Mouse (Mus musculus): Measurements from ENCODE around the gene Dnajc11. TPM values are rescaled to one million over a fixed set of nuclear protein-coding genes. Genes with fewer than 3 reads are reported as not detected.

Gene Dnajc11
- polyA plus RNA-seq, 1 experiment: 61.5 TPM

- Histone ChIP-seq H3K27me3 (ENCODE audit: control insufficient read depth, insufficient read depth, insufficient read length) (no peaks in the 10 kb centered on the region), H3ac (ENCODE audit: control insufficient read depth, insufficient read length, low read depth) (no peak overlapping the region), H3K79me2 (ENCODE audit: control insufficient read depth, insufficient read depth) (no peaks in the 10 kb centered on the region), H3K4me3 (ENCODE audit: insufficient read depth, poor library complexity, severe bottlenecking) (no peak overlapping the region), H3K36me3 (ENCODE audit: control insufficient read depth, insufficient read depth) (peaks cover 80% of the 10 kb centered on the region), H3K79me3 (ENCODE audit: low read depth) (no peaks in the 10 kb centered on the region)
- TF ChIP-seq MAX (IDR thresholded peaks at IDR 0.05) (no peak), CTCF (IDR thresholded peaks at IDR 0.05; ENCODE audit: control insufficient read depth, insufficient read depth, insufficient read length) (no peak), MYOD1 (IDR thresholded peaks at IDR 0.05; ENCODE audit: control insufficient read depth, insufficient read length, low read depth) (no peak), CEBPB (IDR thresholded peaks at IDR 0.05; ENCODE audit: low read depth) (no peak), FOSL1 (IDR thresholded peaks at IDR 0.05; ENCODE audit: insufficient read depth, low read length, poor library complexity, severe bottlenecking) (no peak), USF1 (IDR thresholded peaks at IDR 0.05; ENCODE audit: low read depth) (no peak), MYOG (IDR thresholded peaks at IDR 0.05; ENCODE audit: control insufficient read depth, extremely low read depth, insufficient read length) (no peak)
Measured at GRCm38 (mm10) chr4:151955791-151956190, 22.3 kb downstream of the Dnajc11 start.

GRCm38 (mm10) chr4:151957584-151958315 lies 24.3 kb downstream of the Dnajc11 start:
- peaks cover 80% of the 10 kb centered on the region for H3K36me3 ChIP-seq (ENCODE audit: control insufficient read depth, insufficient read depth)
- TF ChIP-seq CEBPB (IDR thresholded peaks at IDR 0.05; ENCODE audit: low read depth) (no peak), MYOG (IDR thresholded peaks at IDR 0.05; ENCODE audit: control insufficient read depth, extremely low read depth, insufficient read length) (no peak), MAX (IDR thresholded peaks at IDR 0.05) (no peak), MYOD1 (IDR thresholded peaks at IDR 0.05; ENCODE audit: control insufficient read depth, insufficient read length, low read depth) (no peak), CTCF (IDR thresholded peaks at IDR 0.05; ENCODE audit: control insufficient read depth, insufficient read depth, insufficient read length) (no peak), USF1 (IDR thresholded peaks at IDR 0.05; ENCODE audit: low read depth) (no peak), FOSL1 (IDR thresholded peaks at IDR 0.05; ENCODE audit: insufficient read depth, low read length, poor library complexity, severe bottlenecking) (no peak)

GRCm38 (mm10) chr4:151959849-151960512 lies 26.5 kb downstream of the Dnajc11 start:
- no peak for TF ChIP-seq MAX (IDR thresholded peaks at IDR 0.05)
- no peak for TF ChIP-seq CTCF (IDR thresholded peaks at IDR 0.05; ENCODE audit: control insufficient read depth, insufficient read depth, insufficient read length)
- no peak for TF ChIP-seq USF1 (IDR thresholded peaks at IDR 0.05; ENCODE audit: low read depth)
- no peak for TF ChIP-seq MYOD1 (IDR thresholded peaks at IDR 0.05; ENCODE audit: control insufficient read depth, insufficient read length, low read depth)
- TF ChIP-seq CEBPB (IDR thresholded peaks at IDR 0.05; ENCODE audit: low read depth): no peak
- TF ChIP-seq MYOG (IDR thresholded peaks at IDR 0.05; ENCODE audit: control insufficient read depth, extremely low read depth, insufficient read length): no peak
- no peak for TF ChIP-seq FOSL1 (IDR thresholded peaks at IDR 0.05; ENCODE audit: insufficient read depth, low read length, poor library complexity, severe bottlenecking)
- Histone ChIP-seq H3K27me3 (ENCODE audit: control insufficient read depth, insufficient read depth, insufficient read length) (no peaks in the 10 kb centered on the region), H3K79me3 (ENCODE audit: low read depth) (no peaks in the 10 kb centered on the region), H3K36me3 (ENCODE audit: control insufficient read depth, insufficient read depth) (peaks cover 81% of the 10 kb centered on the region), H3ac (ENCODE audit: control insufficient read depth, insufficient read length, low read depth) (no peak overlapping the region), H3K4me3 (ENCODE audit: insufficient read depth, poor library complexity, severe bottlenecking) (no peak overlapping the region), H3K79me2 (ENCODE audit: control insufficient read depth, insufficient read depth) (no peaks in the 10 kb centered on the region)

More at GRCm38 (mm10) chr4:151957584-151958315, 24.3 kb downstream of the Dnajc11 start:
- no peak overlapping the region for H3ac ChIP-seq (ENCODE audit: control insufficient read depth, insufficient read length, low read depth)
- H3K79me3 ChIP-seq (ENCODE audit: low read depth): no peaks in the 10 kb centered on the region
- no peak overlapping the region for H3K4me3 ChIP-seq (ENCODE audit: insufficient read depth, poor library complexity, severe bottlenecking)
- H3K27me3 ChIP-seq (ENCODE audit: control insufficient read depth, insufficient read depth, insufficient read length): no peaks in the 10 kb centered on the region
- H3K79me2 ChIP-seq (ENCODE audit: control insufficient read depth, insufficient read depth): no peaks in the 10 kb centered on the region

- Histone ChIP-seq H3K79me3 (ENCODE audit: low read depth) (no peaks in the 10 kb centered on the region), H3K79me2 (ENCODE audit: control insufficient read depth, insufficient read depth) (no peaks in the 10 kb centered on the region), H3K27me3 (ENCODE audit: control insufficient read depth, insufficient read depth, insufficient read length) (no peaks in the 10 kb centered on the region), H3K36me3 (ENCODE audit: control insufficient read depth, insufficient read depth) (peaks cover 81% of the 10 kb centered on the region), H3ac (ENCODE audit: control insufficient read depth, insufficient read length, low read depth) (no peak overlapping the region), H3K4me3 (ENCODE audit: insufficient read depth, poor library complexity, severe bottlenecking) (no peak overlapping the region)
- TF ChIP-seq MYOD1 (IDR thresholded peaks at IDR 0.05; ENCODE audit: control insufficient read depth, insufficient read length, low read depth): no peak
- TF ChIP-seq CTCF (IDR thresholded peaks at IDR 0.05; ENCODE audit: control insufficient read depth, insufficient read depth, insufficient read length): no peak
- no peak for TF ChIP-seq FOSL1 (IDR thresholded peaks at IDR 0.05; ENCODE audit: insufficient read depth, low read length, poor library complexity, severe bottlenecking)
- TF ChIP-seq MYOG (IDR thresholded peaks at IDR 0.05; ENCODE audit: control insufficient read depth, extremely low read depth, insufficient read length): no peak
Measured at GRCm38 (mm10) chr4:151960513-151960854, 27.0 kb downstream of the Dnajc11 start.

- H3K79me3 ChIP-seq (ENCODE audit: low read depth): no peaks in the 10 kb centered on the region
- TF ChIP-seq MYOD1 (IDR thresholded peaks at IDR 0.05; ENCODE audit: control insufficient read depth, insufficient read length, low read depth): no peak
- TF ChIP-seq USF1 (IDR thresholded peaks at IDR 0.05; ENCODE audit: low read depth): no peak
- TF ChIP-seq FOSL1 (IDR thresholded peaks at IDR 0.05; ENCODE audit: insufficient read depth, low read length, poor library complexity, severe bottlenecking): no peak
- no peak for TF ChIP-seq CTCF (IDR thresholded peaks at IDR 0.05; ENCODE audit: control insufficient read depth, insufficient read depth, insufficient read length)
- TF ChIP-seq CEBPB (IDR thresholded peaks at IDR 0.05; ENCODE audit: low read depth): no peak
- no peak for TF ChIP-seq MAX (IDR thresholded peaks at IDR 0.05)
- no peak for TF ChIP-seq MYOG (IDR thresholded peaks at IDR 0.05; ENCODE audit: control insufficient read depth, extremely low read depth, insufficient read length)
- no peaks in the 10 kb centered on the region for H3K27me3 ChIP-seq (ENCODE audit: control insufficient read depth, insufficient read depth, insufficient read length)
- H3ac ChIP-seq (ENCODE audit: control insufficient read depth, insufficient read length, low read depth): no peak overlapping the region
- H3K79me2 ChIP-seq (ENCODE audit: control insufficient read depth, insufficient read depth): no peaks in the 10 kb centered on the region
- peaks cover 70% of the 10 kb centered on the region for H3K36me3 ChIP-seq (ENCODE audit: control insufficient read depth, insufficient read depth)
- no peak overlapping the region for H3K4me3 ChIP-seq (ENCODE audit: insufficient read depth, poor library complexity, severe bottlenecking)
Measured at GRCm38 (mm10) chr4:151962817-151963216, 29.3 kb downstream of the Dnajc11 start.

Measured in C2C12 (cell line).